10 mouse cellular contexts compared by ENCODE assay signal in genomic region chr17:50428004-50428560, GRCm38 (mm10).
DNase-seq lines count a peak whose midpoint lies in the region; ATAC-seq and TF ChIP-seq lines count a peak whose summit lies in the region.
"Had no signal": no experiment of that assay in that cellular context is flagged by ENCODE, and none has a peak within 500 bp of the region (broad histone marks: within the 10 kb centered on the region; RNA-seq: fewer than 3 reads in every experiment).

No protein-coding gene starts in this region.

- no peak for ATAC-seq in hindbrain, postnatal 0 days
- ATAC-seq in hindbrain, embryonic 12.5 days (ENCODE audit: low FRiP score): peak; percentile 72; the same call in 1 of the 2 replicates
- peak; percentile 73 for ATAC-seq in midbrain, embryonic 15.5 days (replicated peaks)
- no peak for ATAC-seq in megakaryocyte progenitor cell, adult 5-6 weeks (replicated peaks; ENCODE audit: poor library complexity)

- H3K27me3 ChIP-seq in hindbrain, embryonic 10.5 days (ENCODE audit: insufficient read depth, poor library complexity, severe bottlenecking): no peaks in the 10 kb centered on the region
- no peaks in the 10 kb centered on the region for H3K27me3 ChIP-seq in hindbrain, postnatal 0 days (ENCODE audit: insufficient read depth, low read length)
- no peaks in the 10 kb centered on the region for H3K27me3 ChIP-seq in hindbrain, embryonic 12.5 days
- H3K27me3 ChIP-seq in midbrain, embryonic 15.5 days (replicated peaks): no peaks in the 10 kb centered on the region

- no peak for TF ChIP-seq CTCF in hindbrain, postnatal 0 days (IDR thresholded peaks at IDR 0.05; ENCODE audit: low read depth)

- H3K4me1 ChIP-seq in hindbrain, embryonic 10.5 days (replicated peaks): peaks cover 17% of the 10 kb centered on the region
- 0 out of 2 replicates have a peak, but pooled peaks cover 5% of the 10 kb centered on the region for H3K4me1 ChIP-seq in hindbrain, postnatal 0 days (ENCODE audit: insufficient read depth, low read length)
- peaks cover 11% of the 10 kb centered on the region for H3K4me1 ChIP-seq in hindbrain, embryonic 12.5 days
- peaks cover 11% of the 10 kb centered on the region; the same call in 1 of the 2 replicates for H3K4me1 ChIP-seq in midbrain, embryonic 15.5 days

- H3K9ac ChIP-seq in hindbrain, postnatal 0 days (replicated peaks; ENCODE audit: low read length): no peak overlapping the region
- no peak overlapping the region for H3K9ac ChIP-seq in hindbrain, embryonic 12.5 days
- H3K9ac ChIP-seq in midbrain, embryonic 15.5 days: no peak overlapping the region

- H3K27ac ChIP-seq in hindbrain, embryonic 10.5 days: peak overlapping the region; percentile 83
- no peak overlapping the region for H3K27ac ChIP-seq in hindbrain, postnatal 0 days
- peak overlapping the region; percentile 50; the same call in 1 of the 2 replicates for H3K27ac ChIP-seq in hindbrain, embryonic 12.5 days
- H3K27ac ChIP-seq in midbrain, embryonic 15.5 days: peak overlapping the region; percentile 73

- no peaks in the 10 kb centered on the region for H3K36me3 ChIP-seq in hindbrain, embryonic 10.5 days
- H3K36me3 ChIP-seq in hindbrain, postnatal 0 days (ENCODE audit: insufficient read depth, low read length): no peaks in the 10 kb centered on the region
- no peaks in the 10 kb centered on the region for H3K36me3 ChIP-seq in hindbrain, embryonic 12.5 days
- no peaks in the 10 kb centered on the region for H3K36me3 ChIP-seq in midbrain, embryonic 15.5 days (replicated peaks)

- no peak for DNase-seq in hindbrain, embryonic 10.5 days (ENCODE audit: low spot score)
- no peak for DNase-seq in hindbrain, postnatal 0 days (ENCODE audit: low spot score)
- peak; percentile 10 for DNase-seq in embryo, embryonic 10 days (ENCODE audit: low spot score)
- no peak for DNase-seq in cerebellum, postnatal 10 days
- no peak for DNase-seq in layer of hippocampus, postnatal 14 days (ENCODE audit: low spot score in 2 of 2)
- DNase-seq: kidney, postnatal 10 days; lung, adult 18-20 months had no signal

- H3K9me3 ChIP-seq in hindbrain, embryonic 10.5 days: 0 out of 2 replicates have a peak, but pooled peaks cover 5% of the 10 kb centered on the region
- no peaks in the 10 kb centered on the region for H3K9me3 ChIP-seq in hindbrain, postnatal 0 days (ENCODE audit: low read length)
- H3K9me3 ChIP-seq in hindbrain, embryonic 12.5 days (replicated peaks): no peaks in the 10 kb centered on the region
- no peaks in the 10 kb centered on the region for H3K9me3 ChIP-seq in midbrain, embryonic 15.5 days

- H3K4me2 ChIP-seq in hindbrain, postnatal 0 days (ENCODE audit: low read depth, low read length): no peak overlapping the region
- peak overlapping the region; percentile 40 for H3K4me2 ChIP-seq in hindbrain, embryonic 12.5 days (replicated peaks)
- H3K4me2 ChIP-seq in midbrain, embryonic 15.5 days: no peak overlapping the region

- peak overlapping the region; percentile 40; the same call in 1 of the 2 replicates for H3K4me3 ChIP-seq in hindbrain, embryonic 10.5 days
- H3K4me3 ChIP-seq in hindbrain, postnatal 0 days (ENCODE audit: low read length): no peak overlapping the region
- no peak overlapping the region for H3K4me3 ChIP-seq in hindbrain, embryonic 12.5 days
- no peak overlapping the region for H3K4me3 ChIP-seq in midbrain, embryonic 15.5 days

- WGBS in hindbrain, embryonic 10.5 days: 56% methylated on average over 5 of the region's 5 CpGs
- WGBS in hindbrain, postnatal 0 days: 46% methylated on average over 5 of the region's 5 CpGs
- 52% methylated on average over 5 of the region's 5 CpGs for WGBS in hindbrain, embryonic 12.5 days
- 25% methylated on average over 5 of the region's 5 CpGs for WGBS in midbrain, embryonic 15.5 days

Comparison
In these comparisons a context has a peak if more than half of its experiments do, and no peak if none do; other contexts are left out.
1. ATAC-seq: peak in hindbrain, embryonic 12.5 days (single experiment) and midbrain, embryonic 15.5 days (single experiment); none in hindbrain, postnatal 0 days (single experiment) and megakaryocyte progenitor cell, adult 5-6 weeks (single experiment).